Mouse (Mus musculus) G1E (cell line): ENCODE data around the gene Celf2. TPM values are rescaled to one million over a fixed set of nuclear protein-coding genes. Genes with fewer than 3 reads are reported as not detected.

Source experiments
- ATAC-seq: 2 replicates; pipeline ENCODE4 v1.8.0; 2016; ENCODE audit warnings: mild to moderate bottlenecking; ENCODE audit not compliant: insufficient number of reproducible peaks, poor library complexity, low FRiP score, severe bottlenecking; ENCODE audit errors: extremely low read depth
- DNase-seq: peaks from one replicate; pipeline ENCODE4 v3.0.0; 2012; ENCODE audit warnings: low spot score
- H3K27me3 ChIP-seq: 2 replicates; pipeline ENCODE4 v1.6.1; 2012; ENCODE audit warnings: mild to moderate bottlenecking, low read length, inconsistent platforms; ENCODE audit not compliant: insufficient read depth
- H3K36me3 ChIP-seq: replicated peaks from 2 replicates; pipeline ENCODE3; 2012; ENCODE audit warnings: mild to moderate bottlenecking, inconsistent platforms
- H3K4me1 ChIP-seq: 2 replicates; pipeline ENCODE4 v1.6.1; 2012; ENCODE audit warnings: low read depth, low read length, inconsistent platforms, mixed read lengths; ENCODE audit not compliant: insufficient read depth
- H3K4me3 ChIP-seq: 2 replicates; pipeline ENCODE4 v1.5.1; 2012; ENCODE audit warnings: low read depth, mild to moderate bottlenecking, inconsistent platforms, low read length, moderate library complexity, mixed read lengths
- H3K9me3 ChIP-seq: replicated peaks from 2 replicates; pipeline ENCODE4 v1.6.1; 2012; ENCODE audit warnings: inconsistent platforms
- CTCF ChIP-seq: IDR thresholded peaks from 2 replicates; pipeline ENCODE4 v1.5.1; 2012; ENCODE audit warnings: low read depth, low read length, inconsistent platforms, mixed read lengths
- GATA1 ChIP-seq: IDR thresholded peaks from 2 replicates; pipeline ENCODE4 v1.6.1; 2012; ENCODE audit warnings: borderline replicate concordance, low read length, inconsistent platforms, mixed read lengths
- GATA2 ChIP-seq: IDR thresholded peaks from 2 replicates; pipeline ENCODE4 v1.6.1; 2012; ENCODE audit warnings: low read depth, low read length, inconsistent platforms, borderline replicate concordance
- POLR2AphosphoS5 ChIP-seq: IDR thresholded peaks from 2 replicates; pipeline ENCODE4 v1.6.1; 2012; ENCODE audit warnings: low read depth, low read length, inconsistent platforms; ENCODE audit not compliant: insufficient replicate concordance
- TAL1 ChIP-seq: conservative IDR thresholded peaks from 2 replicates; pipeline ENCODE4 v1.6.1; 2012; ENCODE audit warnings: low read depth, low read length, inconsistent platforms, mixed read lengths
- polyA plus RNA-seq: library from polyadenylated mRNA; stranded (reverse); fragments of >175 nt; gene quantifications from 2 replicates; pipeline ENCODE4 v1.2.3, GENCODE M21; 2012
- total RNA-seq, 2 experiments: library from RNA; stranded (forward) in 1 of 2; stranded (reverse) in 1 of 2; fragments of 200-1000 nt in 1 of 2; fragments of >200 nt in 1 of 2; fragmentation: Nextera tagmentation in 1 of 2; gene quantifications; 2 replicates each; pipeline ENCODE4 v1.2.3; 2014 to 2017

Gene Celf2
- total and polyA plus RNA-seq, 3 experiments, result 0.86 to 45.1 (median 14.2) TPM

GRCm38 (mm10) chr2:7022184-7022583, 487.2 kb downstream of the Celf2 start:
- no peaks in the 10 kb centered on the region for H3K36me3 ChIP-seq
- no peak for TF ChIP-seq POLR2AphosphoS5
- no peak for TF ChIP-seq GATA2
- TF ChIP-seq CTCF, result no peak
- TF ChIP-seq TAL1, result no peak
- TF ChIP-seq GATA1, result no peak

GRCm38 (mm10) chr2:7017384-7018113, 491.8 kb downstream of the Celf2 start:
- no peak for DNase-seq
- no peak for ATAC-seq
- H3K9me3 ChIP-seq, result no peaks in the 10 kb centered on the region
- H3K36me3 ChIP-seq, result no peaks in the 10 kb centered on the region
- no peaks in the 10 kb centered on the region for H3K27me3 ChIP-seq
- TF ChIP-seq POLR2AphosphoS5, result no peak
- TF ChIP-seq GATA1, result no peak
- no peak for TF ChIP-seq CTCF
- TF ChIP-seq GATA2, result no peak
- TF ChIP-seq TAL1, result no peak
- no peak overlapping the region for H3K4me3 ChIP-seq
- no peaks in the 10 kb centered on the region for H3K4me1 ChIP-seq

More at GRCm38 (mm10) chr2:7022184-7022583, 487.2 kb downstream of the Celf2 start:
- H3K27me3 ChIP-seq, result no peaks in the 10 kb centered on the region
- ATAC-seq (no peak), DNase-seq (no peak)
- H3K4me3 ChIP-seq, result no peak overlapping the region
- H3K4me1 ChIP-seq, result no peaks in the 10 kb centered on the region
- H3K9me3 ChIP-seq, result no peaks in the 10 kb centered on the region

GRCm38 (mm10) chr2:7013126-7013525, 496.2 kb downstream of the Celf2 start:
- no peaks in the 10 kb centered on the region for H3K27me3 ChIP-seq

GRCm38 (mm10) chr2:7006816-7007215, 502.5 kb downstream of the Celf2 start:
- Histone ChIP-seq H3K36me3 (no peaks in the 10 kb centered on the region), H3K4me3 (no peak overlapping the region), H3K27me3 (no peaks in the 10 kb centered on the region), H3K9me3 (no peaks in the 10 kb centered on the region), H3K4me1 (no peaks in the 10 kb centered on the region)
- DNase-seq (no peak), ATAC-seq (no peak)
- no peak for TF ChIP-seq POLR2AphosphoS5
- TF ChIP-seq CTCF, result no peak

More at GRCm38 (mm10) chr2:7013126-7013525, 496.2 kb downstream of the Celf2 start:
- DNase-seq (no peak), ATAC-seq (no peak)
- H3K4me3 ChIP-seq, result no peak overlapping the region
- TF ChIP-seq GATA1 (no peak), TAL1 (no peak), GATA2 (no peak), CTCF (no peak), POLR2AphosphoS5 (no peak)
- H3K9me3 ChIP-seq, result no peaks in the 10 kb centered on the region
- H3K36me3 ChIP-seq, result no peaks in the 10 kb centered on the region
- H3K4me1 ChIP-seq, result no peaks in the 10 kb centered on the region

- no peak for DNase-seq
Measured at GRCm38 (mm10) chr2:7001967-7002366, 507.4 kb downstream of the Celf2 start.

GRCm38 (mm10) chr2:6991010-6991421, 518.3 kb downstream of the Celf2 start:
- ATAC-seq (no peak), DNase-seq (no peak)
- Histone ChIP-seq H3K36me3 (no peaks in the 10 kb centered on the region), H3K9me3 (no peaks in the 10 kb centered on the region), H3K4me1 (no peaks in the 10 kb centered on the region), H3K27me3 (no peaks in the 10 kb centered on the region), H3K4me3 (no peak overlapping the region)
- TF ChIP-seq POLR2AphosphoS5 (no peak), GATA1 (no peak), TAL1 (no peak), GATA2 (no peak), CTCF (no peak)

More at GRCm38 (mm10) chr2:7001967-7002366, 507.4 kb downstream of the Celf2 start:
- no peak for ATAC-seq
- no peaks in the 10 kb centered on the region for H3K36me3 ChIP-seq
- no peaks in the 10 kb centered on the region for H3K9me3 ChIP-seq
- no peaks in the 10 kb centered on the region for H3K27me3 ChIP-seq
- H3K4me1 ChIP-seq, result no peaks in the 10 kb centered on the region
- no peak for TF ChIP-seq TAL1
- TF ChIP-seq GATA2, result no peak
- TF ChIP-seq CTCF, result no peak
- TF ChIP-seq POLR2AphosphoS5, result no peak
- TF ChIP-seq GATA1, result no peak
- no peak overlapping the region for H3K4me3 ChIP-seq

- no peak overlapping the region for H3K4me3 ChIP-seq
- no peaks in the 10 kb centered on the region for H3K4me1 ChIP-seq
- no peaks in the 10 kb centered on the region for H3K36me3 ChIP-seq
- TF ChIP-seq CTCF, result no peak
- TF ChIP-seq GATA2, result no peak
- no peak for TF ChIP-seq POLR2AphosphoS5
- TF ChIP-seq TAL1, result no peak
- H3K27me3 ChIP-seq, result no peaks in the 10 kb centered on the region
- H3K9me3 ChIP-seq, result no peaks in the 10 kb centered on the region
- DNase-seq (no peak), ATAC-seq (no peak)
Measured at GRCm38 (mm10) chr2:6985706-6986105, 523.7 kb downstream of the Celf2 start.
